Mouse (Mus musculus): ENCODE results near the gene Nsd2.

DNA sequence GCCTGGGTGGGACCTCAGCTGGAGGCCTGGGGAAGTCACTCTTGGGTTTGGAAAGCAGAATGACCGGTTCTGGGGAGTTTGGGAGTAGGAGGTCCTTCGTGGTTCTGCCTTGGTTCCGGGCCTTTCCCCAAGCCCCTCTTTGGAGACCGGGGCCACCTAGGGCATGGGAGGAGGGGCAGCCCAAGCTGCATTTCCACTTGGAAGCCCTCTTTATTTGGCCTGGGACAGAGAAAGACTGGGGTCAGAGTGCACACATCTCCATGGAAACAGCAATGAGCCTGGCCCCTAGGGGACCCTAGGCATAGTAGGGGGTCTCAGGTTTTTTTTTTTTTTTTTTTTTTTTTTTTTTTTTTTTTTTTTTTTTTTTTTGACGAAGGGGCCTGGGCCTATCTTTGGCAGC is 2.4 kb upstream of the Nsd2 start:
- TF ChIP-seq POU5F1 (IDR thresholded peaks at IDR 0.05; ENCODE audit: borderline replicate concordance, low read length) (no peak), CTCF (conservative IDR thresholded peaks at IDR 0.05; ENCODE audit: low read length) (no peak), NANOG (IDR thresholded peaks at IDR 0.05; ENCODE audit: borderline replicate concordance, low read length) (no peak)
